Mouse (Mus musculus): ENCODE measurements around the gene Dab1.

Dab1 gene

DNA sequence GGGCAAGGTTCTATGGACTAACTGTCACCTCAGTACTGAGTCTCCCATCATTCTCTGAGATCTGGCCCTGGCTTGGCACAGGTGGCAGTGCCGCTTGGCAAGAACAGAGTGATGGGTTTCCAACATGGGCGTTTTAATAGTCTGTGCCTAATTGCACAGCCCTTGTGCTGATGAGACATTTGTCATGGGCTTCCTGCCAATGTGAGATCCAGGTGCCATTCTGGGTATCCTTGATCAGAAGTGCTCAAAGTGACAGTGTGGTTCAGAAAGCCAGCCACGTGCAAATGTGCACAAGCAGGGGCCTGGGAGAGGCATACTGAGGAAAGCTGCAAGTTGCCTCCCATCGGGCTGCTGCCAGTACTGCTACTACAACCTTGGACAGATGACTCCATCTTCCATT lies 203.5 kb downstream of the Dab1 start:
- DNase-seq (ENCODE audit: low read depth, low spot score): no peak

DNA sequence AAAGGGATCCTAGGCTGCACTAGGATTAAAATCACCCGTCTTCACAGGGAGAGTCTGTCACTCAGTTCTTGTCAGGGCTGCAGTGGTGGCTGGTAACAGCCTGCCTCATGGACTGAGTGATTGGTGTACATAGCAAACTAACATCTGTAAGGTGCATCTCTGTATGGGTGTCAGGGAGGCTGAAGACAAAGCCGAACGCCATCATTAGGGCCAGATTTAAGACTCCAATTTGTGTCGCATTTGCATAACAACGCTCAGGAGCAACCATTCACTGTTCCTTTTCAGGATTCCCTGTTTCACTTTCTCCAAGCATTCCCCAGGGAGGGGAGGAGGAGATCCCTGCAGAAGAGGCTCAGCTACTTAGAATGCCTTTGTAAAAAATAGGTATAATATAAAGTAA lies 219.2 kb downstream of the Dab1 start:
- peak; percentile 28 for DNase-seq (ENCODE audit: low read depth, low spot score)

DNA sequence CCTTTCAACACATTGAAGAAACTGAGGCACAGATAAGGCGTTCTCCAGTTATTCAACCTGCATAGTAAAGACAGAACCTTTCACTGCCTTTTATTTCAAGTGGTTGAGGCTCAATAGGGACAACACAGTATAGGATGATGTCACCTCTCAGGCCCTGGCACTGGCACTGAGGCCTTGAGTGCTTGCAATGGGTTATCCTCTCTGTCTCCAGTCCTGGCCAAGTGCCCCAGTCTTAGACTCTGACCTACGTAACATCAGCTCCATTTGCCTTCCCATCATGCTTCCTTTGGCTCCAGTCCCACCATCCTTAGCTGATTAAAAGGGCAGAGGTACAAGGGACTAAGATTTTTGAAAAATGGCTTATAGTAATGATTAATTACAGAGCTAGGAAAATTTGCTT lies 220.4 kb downstream of the Dab1 start:
- no peak for DNase-seq (ENCODE audit: low read depth, low spot score)

DNA sequence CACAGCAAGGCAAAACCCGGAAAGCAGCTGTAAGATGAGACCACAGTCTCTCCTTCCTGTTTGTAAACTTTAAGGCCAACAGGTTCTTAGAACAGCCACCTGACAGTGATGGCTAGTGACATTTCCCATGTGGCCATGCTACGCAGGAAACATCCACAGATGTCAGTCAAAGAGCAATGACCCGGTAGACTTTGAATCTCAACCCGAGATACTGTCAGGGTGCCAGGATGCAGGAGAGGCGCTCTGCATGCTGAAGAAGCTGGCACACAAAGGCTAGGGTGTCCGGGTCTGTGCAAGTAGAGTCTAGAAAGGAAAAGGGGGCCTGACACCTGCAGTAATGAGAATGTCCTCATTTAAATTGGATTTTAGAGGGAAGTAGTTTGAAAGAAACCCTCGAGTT lies 222.0 kb downstream of the Dab1 start:
- no peak for DNase-seq (ENCODE audit: low read depth, low spot score)

DNA sequence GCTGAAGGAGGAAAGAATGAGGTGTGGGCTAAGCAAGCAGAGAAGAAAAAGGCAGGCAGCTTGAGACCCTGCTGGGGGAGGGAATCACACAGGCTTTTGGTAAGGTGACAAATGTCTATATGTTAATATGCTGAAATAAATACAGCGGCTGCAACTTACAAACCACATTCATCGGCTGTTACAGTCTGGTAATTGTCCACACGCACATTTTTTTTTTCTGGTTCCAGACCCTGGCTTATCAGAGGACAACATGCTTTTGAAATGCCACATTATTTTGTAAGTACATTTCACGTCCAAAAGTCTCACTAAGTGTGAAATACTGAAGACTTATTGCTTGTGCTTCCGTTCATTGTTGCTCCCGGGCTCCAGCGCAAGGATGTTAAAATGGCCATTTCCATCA lies 225.5 kb downstream of the Dab1 start:
- no peak for DNase-seq (ENCODE audit: low read depth, low spot score)

DNA sequence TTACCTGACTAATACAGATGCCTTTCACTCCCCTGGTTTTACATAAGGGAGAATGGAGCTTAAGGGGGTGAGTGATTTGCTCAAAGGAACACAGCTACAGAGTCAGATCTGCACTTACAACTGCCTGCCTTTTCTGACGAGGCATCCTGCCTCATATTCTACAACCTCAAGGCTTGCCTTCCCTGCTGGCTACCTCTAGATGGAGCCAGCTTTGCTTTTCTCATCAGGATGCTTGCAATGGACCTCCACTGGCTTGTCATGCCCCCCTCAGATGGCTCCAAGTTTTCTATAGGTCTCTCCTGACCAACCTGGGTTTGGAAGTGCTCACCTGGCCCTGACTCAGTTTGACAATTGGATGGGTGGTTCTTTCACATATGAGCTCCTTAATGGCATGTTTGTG lies 238.0 kb downstream of the Dab1 start:
- no peak for DNase-seq (ENCODE audit: low read depth, low spot score)

DNA sequence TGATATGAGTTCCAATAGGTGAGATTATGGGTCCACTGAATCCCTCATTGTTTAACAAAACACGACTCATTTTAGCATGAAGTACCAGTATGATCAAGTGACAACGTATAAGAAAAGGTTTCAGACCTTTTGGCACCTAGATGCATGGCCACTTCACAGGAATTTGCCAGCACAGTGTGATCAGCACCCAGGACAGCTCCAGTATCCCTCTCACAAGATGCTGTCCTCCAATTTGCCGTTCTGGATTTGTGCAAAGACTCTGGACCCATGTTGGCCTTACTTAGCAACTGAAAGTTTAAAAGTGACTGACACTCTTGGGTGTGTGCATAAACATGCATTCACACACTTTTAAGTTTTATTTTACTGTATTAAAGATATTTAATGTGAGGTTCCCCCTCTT lies 256.4 kb downstream of the Dab1 start:
- DNase-seq (ENCODE audit: low read depth, low spot score): peak; percentile 4

DNA sequence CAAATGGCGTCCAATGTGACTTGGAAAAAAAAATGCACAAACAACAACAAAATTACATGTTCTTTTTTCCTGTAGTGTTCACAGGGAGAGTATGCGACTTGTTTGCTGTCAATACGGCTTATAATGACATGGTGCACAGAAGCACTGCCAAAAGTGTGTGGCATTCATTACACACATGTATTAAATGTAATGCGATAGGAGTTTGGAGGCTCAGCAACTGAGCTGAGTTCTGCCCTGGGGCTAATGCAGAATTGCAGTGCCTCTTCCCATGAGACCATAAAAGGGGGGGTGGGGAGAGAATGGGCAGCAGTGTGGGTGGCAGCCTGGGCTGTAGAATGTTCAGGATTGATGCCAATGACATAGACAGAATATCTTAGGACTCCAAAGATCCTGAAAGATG lies 259.7 kb downstream of the Dab1 start:
- DNase-seq (ENCODE audit: low read depth, low spot score): no peak

DNA sequence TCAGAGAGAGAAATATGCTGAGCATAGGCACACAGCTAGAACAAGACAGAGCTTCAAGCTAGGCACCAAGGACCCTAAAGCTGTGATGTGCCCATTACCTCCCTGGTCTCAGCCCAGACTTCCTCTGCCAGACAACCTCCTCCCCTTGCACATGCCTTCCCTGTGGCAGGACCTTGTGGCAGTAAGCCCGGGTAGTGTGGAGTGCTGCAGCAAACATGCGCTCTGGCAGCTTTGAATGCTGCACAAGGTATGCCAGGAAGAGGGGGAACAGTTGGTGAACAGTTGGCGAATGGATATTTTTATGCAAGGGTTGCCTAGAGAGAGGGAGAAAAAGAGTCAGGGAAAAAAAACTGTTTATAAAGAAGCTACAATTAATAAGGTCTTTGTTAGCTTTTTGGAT lies 262.5 kb downstream of the Dab1 start:
- no peak for DNase-seq (ENCODE audit: low read depth, low spot score)

DNA sequence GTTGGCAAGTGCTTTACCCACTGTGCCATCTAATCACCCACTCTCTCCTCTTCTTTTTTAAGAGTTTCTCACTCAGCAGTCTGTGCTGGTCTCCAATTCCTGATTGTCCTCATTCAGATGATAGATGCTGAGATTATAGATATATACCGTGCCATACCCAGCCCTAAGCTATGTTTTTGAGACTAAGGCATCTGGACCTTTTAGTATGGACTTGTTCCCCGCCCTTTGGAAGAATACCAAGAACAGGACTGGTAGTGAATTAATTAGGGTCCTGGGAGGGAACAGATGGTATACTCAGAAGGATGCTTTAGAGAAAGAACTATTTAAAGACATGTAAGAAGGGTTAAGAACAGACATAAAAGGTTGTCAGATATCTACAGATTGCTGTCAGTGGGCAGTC lies 268.9 kb downstream of the Dab1 start:
- no peak for DNase-seq (ENCODE audit: low read depth, low spot score)

DNA sequence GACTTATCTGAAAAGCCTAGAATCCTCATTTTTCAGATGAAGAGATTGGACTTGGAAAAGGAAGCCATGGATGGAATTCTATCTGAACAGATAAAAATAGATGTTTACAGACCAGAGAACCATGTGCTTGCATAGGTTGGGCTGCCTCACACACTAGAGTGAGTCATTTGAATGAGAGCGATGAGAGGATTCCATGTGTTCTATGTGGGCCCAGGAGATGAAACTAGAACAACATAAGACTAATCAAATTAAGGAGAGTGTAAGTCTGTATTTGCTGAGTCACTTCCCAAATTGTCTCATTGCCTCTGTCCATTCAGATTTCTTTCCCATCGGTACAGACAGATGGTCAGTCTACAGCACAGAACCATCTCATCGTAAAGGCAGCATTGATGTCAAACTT lies 270.0 kb downstream of the Dab1 start:
- DNase-seq (ENCODE audit: low read depth, low spot score): no peak

DNA sequence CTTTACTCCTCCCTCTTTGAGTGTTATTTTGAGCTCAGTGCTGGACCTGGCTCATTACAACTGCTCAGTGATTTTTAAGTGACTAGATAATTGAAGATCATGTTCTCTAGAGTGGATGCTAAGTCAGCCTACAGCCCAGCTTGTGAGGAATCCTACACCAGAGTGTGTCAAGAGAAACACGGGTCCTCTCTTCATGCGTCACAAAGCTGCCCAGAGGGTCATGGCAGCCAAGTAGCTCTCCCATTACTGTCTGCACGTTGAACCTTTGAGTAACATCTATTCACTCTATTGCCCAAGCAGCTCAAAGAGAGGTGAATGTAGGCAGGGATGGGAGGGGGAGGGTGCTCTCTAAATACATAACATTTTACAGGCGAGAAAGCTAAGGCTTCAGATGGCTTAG lies 277.6 kb downstream of the Dab1 start:
- DNase-seq (ENCODE audit: low read depth, low spot score): no peak

DNA sequence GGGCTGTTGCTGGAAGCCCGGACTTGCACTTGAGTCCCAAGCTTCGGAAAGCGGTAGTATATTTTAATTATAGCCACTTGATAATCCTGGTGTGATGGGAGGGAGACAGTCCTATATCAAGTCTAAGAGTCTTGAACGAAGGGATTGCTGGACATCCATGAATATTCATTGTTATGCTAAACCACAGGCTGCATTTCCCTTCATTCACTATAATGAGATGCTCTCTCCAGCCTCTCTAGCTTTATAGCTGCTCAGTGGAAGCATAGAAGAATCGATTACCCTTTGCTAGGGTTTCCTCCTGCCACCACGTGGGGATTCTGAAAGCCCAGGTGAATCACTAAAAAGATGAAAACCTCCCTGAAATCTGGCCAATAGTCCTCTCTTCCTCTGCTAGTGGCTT lies 278.5 kb downstream of the Dab1 start:
- no peak for DNase-seq (ENCODE audit: low read depth, low spot score)

DNA sequence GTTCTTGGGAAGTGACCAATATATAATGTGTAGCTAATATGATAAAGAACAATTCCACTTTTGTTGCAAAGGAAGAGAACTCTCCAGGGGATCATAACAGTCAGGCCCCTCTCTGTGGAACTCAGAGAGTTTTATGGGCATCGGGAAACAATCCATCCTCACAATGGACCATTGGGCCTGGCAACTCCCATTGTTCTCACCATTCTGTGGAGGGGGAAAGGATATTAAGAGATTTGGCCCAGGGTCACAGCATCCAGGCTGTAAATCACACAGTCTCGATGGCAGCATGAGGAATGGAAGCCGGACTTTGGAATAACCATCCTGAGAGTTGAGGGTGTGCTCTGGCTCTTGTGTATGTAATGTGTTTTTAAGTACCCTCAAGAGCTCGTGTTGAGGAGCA lies 292.3 kb downstream of the Dab1 start:
- DNase-seq (ENCODE audit: low read depth, low spot score): no peak

DNA sequence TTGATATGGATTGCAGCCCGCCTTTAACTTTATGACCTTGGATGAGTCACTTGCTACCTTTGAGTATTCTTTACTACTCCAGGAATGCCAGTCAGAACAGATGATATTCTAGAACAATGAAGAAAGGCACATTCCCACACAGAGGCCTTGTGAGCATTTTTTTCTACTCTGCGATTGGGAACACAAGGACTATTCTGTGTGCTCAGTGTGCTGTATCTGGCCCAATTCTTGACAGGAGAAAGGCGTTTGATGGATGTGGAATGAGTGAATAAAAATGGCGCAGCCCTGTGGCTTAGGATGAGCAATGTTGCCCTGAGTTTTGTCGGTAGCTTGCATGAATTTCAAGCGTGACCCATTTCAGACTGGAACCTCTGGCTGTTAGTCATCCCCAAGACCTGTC lies 292.9 kb downstream of the Dab1 start:
- DNase-seq (ENCODE audit: low read depth, low spot score): no peak

DNA sequence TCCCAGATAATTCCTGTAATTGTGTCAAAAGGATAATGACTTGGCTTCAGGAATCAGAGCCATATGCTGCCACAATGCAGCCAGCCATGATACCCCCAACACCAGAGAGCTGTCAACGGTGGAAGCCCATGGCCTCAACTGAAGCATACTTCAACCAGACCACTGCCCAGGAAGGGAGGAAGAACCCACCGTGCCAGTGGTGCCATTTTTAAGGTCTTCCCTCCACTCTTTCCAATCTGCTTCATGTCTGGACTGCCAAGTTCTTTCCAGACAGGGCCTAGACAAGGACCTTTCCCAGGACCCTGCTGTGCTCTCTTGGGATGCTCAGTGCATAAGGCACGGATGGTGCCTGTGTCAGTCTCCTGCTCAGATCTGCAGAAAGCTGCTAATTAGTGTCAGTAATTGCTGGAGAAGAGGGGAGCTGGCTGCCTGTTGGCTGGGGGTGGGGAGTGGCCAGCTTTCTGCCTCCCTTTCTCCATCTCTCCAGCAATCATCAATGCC lies 303.3 kb downstream of the Dab1 start:
- DNase-seq (ENCODE audit: low read depth, low spot score): no peak

DNA sequence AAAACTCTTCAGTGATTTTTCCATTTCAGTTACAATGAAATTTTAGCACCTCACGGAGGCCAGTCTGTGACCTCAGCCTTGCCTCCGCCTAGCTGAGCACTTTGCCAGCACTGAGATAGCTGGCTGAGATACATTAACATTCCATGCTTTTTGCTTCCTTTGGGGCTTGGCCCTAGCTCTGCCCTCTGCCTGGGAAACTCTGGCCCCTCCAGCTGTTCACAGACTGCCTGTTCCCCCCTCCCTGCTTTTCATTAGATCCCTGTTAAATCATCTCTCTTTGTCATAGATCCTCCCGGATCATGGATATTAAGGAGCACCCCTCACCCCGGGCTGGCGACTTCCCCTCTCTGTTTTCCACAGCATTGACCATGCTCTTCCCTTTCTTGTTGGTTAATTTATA lies 307.5 kb downstream of the Dab1 start:
- no peak for DNase-seq (ENCODE audit: low read depth, low spot score)

DNA sequence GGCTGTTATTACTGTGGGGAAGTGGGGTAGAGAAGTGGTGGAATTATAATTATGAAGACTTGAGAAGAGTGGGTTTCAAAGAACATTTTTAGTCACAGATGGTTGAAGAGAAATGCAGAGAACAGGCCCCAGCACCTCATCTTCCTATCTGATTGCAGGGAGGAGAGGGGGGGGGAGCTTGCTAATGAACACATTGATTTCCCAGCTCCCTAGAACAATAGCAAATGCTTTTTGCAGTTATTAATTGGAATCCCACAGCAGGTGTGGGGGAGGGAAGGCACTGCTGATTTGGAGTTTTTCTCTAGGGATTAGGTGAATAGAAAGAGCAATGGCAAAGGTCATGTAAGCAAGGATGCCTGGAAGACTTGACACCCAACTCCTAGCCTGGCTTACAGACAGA lies 310.5 kb downstream of the Dab1 start:
- no peak for DNase-seq (ENCODE audit: low read depth, low spot score)

DNA sequence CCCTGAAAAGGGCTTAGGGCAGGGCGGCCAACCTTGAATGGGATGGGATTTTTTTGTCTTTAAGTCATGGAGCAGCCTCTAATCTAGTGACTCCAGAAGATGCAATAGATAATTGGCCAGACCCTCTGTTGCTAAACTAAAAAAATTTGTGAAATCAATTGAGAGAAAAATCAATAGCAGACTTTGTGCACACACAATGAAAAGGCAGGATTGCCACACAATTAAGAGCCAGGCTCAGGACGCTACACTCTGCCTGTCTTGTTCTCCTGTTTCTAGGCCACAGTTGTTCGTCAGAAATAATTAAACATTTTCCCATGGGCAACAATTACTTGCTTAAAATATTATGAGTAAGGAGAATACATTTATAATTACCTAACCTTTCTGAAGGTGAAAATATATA lies 315.2 kb downstream of the Dab1 start:
- no peak for DNase-seq (ENCODE audit: low read depth, low spot score)

DNA sequence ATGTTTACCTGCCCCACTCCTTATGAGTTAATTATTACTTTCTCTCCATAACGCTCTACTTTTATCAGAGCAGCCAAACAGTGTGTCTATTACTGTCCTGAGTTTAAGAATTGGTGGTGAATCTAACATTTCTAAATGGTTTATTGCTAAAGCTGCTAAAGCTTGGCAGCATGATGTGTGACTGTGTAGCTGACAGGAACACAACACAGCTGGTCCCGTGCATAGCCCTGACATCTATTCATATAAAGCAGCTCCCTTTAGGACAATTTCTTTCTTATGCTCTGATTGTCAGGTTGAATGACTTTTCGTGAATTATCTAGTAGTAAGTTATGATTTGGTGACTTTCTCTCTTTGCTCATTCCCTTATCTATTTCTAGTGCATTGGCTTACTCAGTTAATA lies 329.1 kb downstream of the Dab1 start:
- no peak for DNase-seq (ENCODE audit: low read depth, low spot score)

DNA sequence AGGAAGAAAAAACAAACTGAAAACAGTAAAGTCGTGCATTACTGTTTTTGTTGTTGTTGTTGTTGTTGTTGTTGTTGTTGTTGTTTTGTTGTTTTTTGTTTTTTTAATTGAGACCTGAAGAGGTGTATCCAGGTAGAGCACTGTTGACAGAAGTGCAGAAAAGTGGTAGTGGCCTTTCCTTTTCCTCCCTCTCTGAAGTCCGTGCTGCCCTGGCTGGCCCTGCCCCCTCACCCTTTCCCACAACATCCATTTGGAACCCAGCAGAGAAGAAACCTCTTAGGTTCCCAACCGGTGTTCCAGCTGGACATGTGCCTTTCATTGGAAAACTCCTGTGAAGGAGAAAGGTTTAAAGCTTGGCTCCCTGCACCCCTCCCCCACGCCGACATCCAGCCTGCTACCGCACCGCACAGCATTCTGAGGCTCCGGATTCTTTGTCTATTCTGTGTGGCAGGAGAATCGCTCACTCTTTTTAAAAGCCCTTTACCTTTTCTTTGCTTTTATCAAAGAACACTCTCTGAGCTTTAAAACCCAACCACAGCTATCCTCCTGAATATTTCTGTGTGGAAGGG lies 334.6 kb downstream of the Dab1 start:
- DNase-seq (ENCODE audit: low read depth, low spot score): no peak

DNA sequence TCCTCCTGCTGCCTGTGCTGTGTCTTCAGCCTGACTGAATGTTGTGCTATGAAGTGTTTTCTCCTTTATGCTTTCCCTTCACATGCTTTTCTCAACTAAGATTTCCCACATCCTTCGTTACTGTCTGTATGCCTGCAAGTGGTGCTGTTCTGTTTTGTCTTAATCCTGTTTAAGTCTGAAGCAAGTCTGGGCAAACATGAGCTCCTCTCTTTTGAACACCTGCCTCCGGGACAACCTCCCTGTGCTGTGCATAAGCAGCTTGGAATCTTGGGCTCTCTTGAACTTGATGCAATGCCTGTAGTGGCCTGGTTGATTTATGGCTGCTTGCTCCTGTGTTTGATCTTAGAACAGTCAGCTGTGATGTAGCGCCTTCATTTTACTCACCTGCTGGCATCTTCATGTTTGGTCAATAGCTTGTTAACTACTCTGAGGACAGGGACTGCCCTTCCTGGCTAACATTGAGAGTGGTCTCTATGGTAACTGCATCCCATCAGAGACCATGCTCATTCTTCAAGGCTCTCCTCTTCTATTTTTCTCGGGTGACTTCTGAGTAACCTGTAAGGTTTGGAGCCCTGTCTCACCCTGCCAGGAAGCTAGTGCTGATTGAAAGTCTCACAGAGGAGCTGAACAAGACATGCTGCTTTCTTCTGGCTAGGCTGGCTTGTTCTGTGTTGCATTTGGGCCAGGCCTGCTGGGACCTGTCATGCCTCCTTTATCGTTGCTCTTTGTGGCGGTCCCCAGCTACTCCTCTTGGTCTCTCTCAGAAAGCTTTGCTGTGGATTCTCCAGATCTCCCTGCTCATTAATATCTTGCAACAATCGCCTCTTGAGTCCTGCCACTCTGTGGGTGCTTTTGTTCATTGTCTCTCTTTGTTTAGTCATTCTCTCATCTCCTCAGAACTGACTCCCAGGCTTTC lies 342.2 kb downstream of the Dab1 start:
- no peak for DNase-seq (ENCODE audit: low read depth, low spot score)

DNA sequence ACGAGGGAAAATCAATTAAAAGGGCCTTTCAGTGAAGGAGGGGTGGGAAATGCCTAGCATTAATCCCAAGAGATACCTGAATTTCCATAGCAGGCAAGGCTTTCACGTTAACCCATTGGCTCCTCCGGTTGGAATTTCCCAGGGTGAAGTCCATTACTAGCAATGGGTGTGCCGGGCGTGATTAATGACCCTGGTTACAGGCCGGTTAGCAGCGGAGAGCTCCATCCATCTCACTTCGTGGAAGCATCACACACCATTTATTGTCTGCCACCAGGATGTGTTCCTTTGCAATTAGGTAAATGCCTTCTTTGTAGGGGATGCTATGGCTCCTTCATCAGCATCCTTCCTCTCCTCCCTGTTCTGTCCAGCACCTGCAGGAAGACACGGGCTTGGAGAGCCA lies 350.7 kb downstream of the Dab1 start:
- DNase-seq (ENCODE audit: low read depth, low spot score): no peak
